Mouse (Mus musculus) lung, adult 18-20 months (tissue): ENCODE measurements around the gene Morn1.

ENCODE experiments used
- DNase-seq, 2 experiments: peaks; one replicate each; pipeline ENCODE4 v3.0.0; 2022; ENCODE audit warnings: mixed read lengths in 2 of 2

Gene Morn1

GRCm38 (mm10) chr4:155120583-155120982 lies 34.2 kb downstream of the Morn1 start:
- DNase-seq = peak in 1 of 2 experiments; percentile 50

GRCm38 (mm10) chr4:155121222-155121621 lies 34.8 kb downstream of the Morn1 start:
- no peak for DNase-seq

GRCm38 (mm10) chr4:155121915-155122443 lies 35.6 kb downstream of the Morn1 start:
- no peak for DNase-seq

GRCm38 (mm10) chr4:155122444-155123040 lies 36.2 kb downstream of the Morn1 start:
- DNase-seq = peak; percentile 82 to 88

- DNase-seq = no peak
These were observed 37.6 kb downstream of the Morn1 start for GRCm38 (mm10) chr4:155123868-155124534.

- no peak for DNase-seq
These were observed 38.9 kb downstream of the Morn1 start for GRCm38 (mm10) chr4:155125310-155125709.

GRCm38 (mm10) chr4:155126194-155126593 lies 39.8 kb downstream of the Morn1 start:
- no peak for DNase-seq

GRCm38 (mm10) chr4:155126602-155127372 lies 40.4 kb downstream of the Morn1 start:
- no peak for DNase-seq

- no peak for DNase-seq
These were observed 42.0 kb downstream of the Morn1 start for GRCm38 (mm10) chr4:155128411-155128810.

GRCm38 (mm10) chr4:155129132-155129917 lies 42.9 kb downstream of the Morn1 start:
- peak; percentile 65 to 72 for DNase-seq

GRCm38 (mm10) chr4:155129996-155130395 lies 43.6 kb downstream of the Morn1 start:
- peak; percentile 78 to 86 for DNase-seq

GRCm38 (mm10) chr4:155130616-155131015 lies 44.2 kb downstream of the Morn1 start:
- DNase-seq = no peak

- DNase-seq = no peak
These were observed 46.8 kb downstream of the Morn1 start for GRCm38 (mm10) chr4:155133188-155133587.

GRCm38 (mm10) chr4:155133658-155134417 lies 47.5 kb downstream of the Morn1 start:
- DNase-seq = peak in 1 of 2 experiments; percentile 59

- no peak for DNase-seq
These were observed 48.4 kb downstream of the Morn1 start for GRCm38 (mm10) chr4:155134686-155135172.

GRCm38 (mm10) chr4:155135909-155136585 lies 49.7 kb downstream of the Morn1 start:
- DNase-seq = no peak

- no peak for DNase-seq
These were observed 51.5 kb downstream of the Morn1 start for GRCm38 (mm10) chr4:155137891-155138290.

GRCm38 (mm10) chr4:155138451-155138850 lies 52.1 kb downstream of the Morn1 start:
- DNase-seq = no peak

GRCm38 (mm10) chr4:155139281-155140045 lies 53.1 kb downstream of the Morn1 start:
- DNase-seq = no peak

GRCm38 (mm10) chr4:155140150-155140549 lies 53.8 kb downstream of the Morn1 start:
- no peak for DNase-seq
